Comparison of ENCODE assay signal across 13 mouse cellular contexts in the genomic region with DNA sequence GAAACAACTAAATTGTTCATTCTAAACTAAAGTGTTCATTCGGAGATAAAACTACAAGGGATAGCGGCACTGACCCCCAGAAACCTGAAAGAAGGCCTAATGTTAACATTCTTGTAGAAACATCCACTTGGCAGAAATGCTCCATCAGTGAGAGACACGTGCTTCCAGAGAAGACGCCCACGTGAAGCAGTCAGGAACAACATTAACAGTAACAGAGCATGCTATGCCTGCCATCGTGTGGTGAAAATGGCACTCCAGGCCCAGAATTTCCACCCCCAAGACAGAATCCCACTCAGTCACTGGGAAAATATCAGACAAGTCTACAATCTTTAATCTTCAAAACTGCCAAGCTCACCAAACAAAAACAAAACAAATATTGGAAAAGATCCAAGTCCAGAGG. TPM values are rescaled to one million over a fixed set of nuclear protein-coding genes. Genes with fewer than 3 reads are reported as not detected.
DNase-seq lines count a peak whose midpoint lies in the region; ATAC-seq lines count a peak whose summit lies in the region.
"Had no signal": no experiment of that assay in that cellular context is flagged by ENCODE, and none has a peak within 500 bp of the region (broad histone marks: within the 10 kb centered on the region; RNA-seq: fewer than 3 reads in every experiment).

No protein-coding gene starts in this region.

- no peak overlapping the region for H3K4me2 ChIP-seq in liver, embryonic 12.5 days

- no peaks in the 10 kb centered on the region for H3K9me3 ChIP-seq in liver, embryonic 12.5 days (replicated peaks)

- no peak overlapping the region for H3K4me3 ChIP-seq in liver, embryonic 12.5 days

- peaks cover 9% of the 10 kb centered on the region for H3K27me3 ChIP-seq in liver, embryonic 12.5 days (replicated peaks)

- intact Hi-C loops in left cerebral cortex, postnatal 4 days (cut with DNase I): no loop called here

- no peak for ATAC-seq in liver, embryonic 12.5 days
- ATAC-seq: liver, postnatal 0 days had no signal

- 84% methylated on average over 6 of the region's 6 CpGs for WGBS in liver, embryonic 12.5 days (ENCODE audit: insufficient replicate concordance)

- H3K9ac ChIP-seq in liver, embryonic 12.5 days: no peak overlapping the region
- H3K9ac ChIP-seq: liver, postnatal 0 days had no signal

- peak; percentile 13 to 18 for DNase-seq in cerebellum, postnatal 10 days
- DNase-seq in cerebellum, adult 9-10 months: no peak
- DNase-seq in left cerebral cortex, adult 11 months (ENCODE audit: low spot score): peak; percentile 47
- DNase-seq in left cerebral cortex, postnatal 4 days: no peak
- peak; percentile 30 to 54 for DNase-seq in left cerebral cortex, adult 18-20 months (ENCODE audit: low spot score in 2 of 2)
- peak; percentile 30 for DNase-seq in right cerebral cortex, postnatal 25 days
- no peak for DNase-seq in yolk sac, embryonic 10.5 days (ENCODE audit: low spot score)
- DNase-seq: cerebellum, adult 8-10 months; gastrocnemius, postnatal 14 days; heart, postnatal 14 days; liver, postnatal 0 days; thymus, postnatal 4 days had no signal

- H3K36me3 ChIP-seq in liver, embryonic 12.5 days: peaks cover 37% of the 10 kb centered on the region

- peaks cover 44% of the 10 kb centered on the region for H3K4me1 ChIP-seq in liver, embryonic 12.5 days

- no peak overlapping the region for H3K27ac ChIP-seq in liver, embryonic 12.5 days

RNA-seq across cellular contexts. Expression of a gene that starts 3.2 kb away (rescaled TPM):
- 10 to 100 TPM; 33.9 to 37.2 TPM for total RNA-seq in left cerebral cortex, postnatal 4 days (2021)
- 10 to 100 TPM; 32.7 to 37.1 TPM for total RNA-seq in left cerebral cortex, adult 18-20 months (2021)
- polyA plus RNA-seq in liver, embryonic 12.5 days (2016; fragmentation: Nextera tagmentation; extraction: Ambion mirVana): 38.7 TPM in 2 replicates

Comparison
In these comparisons a context has a peak if more than half of its experiments do, and no peak if none do; other contexts are left out.
1. DNase-seq: peak in cerebellum, postnatal 10 days (2 of 2), left cerebral cortex, adult 11 months (single experiment), left cerebral cortex, adult 18-20 months (2 of 2) and right cerebral cortex, postnatal 25 days (single experiment); none in cerebellum, adult 9-10 months (single experiment), left cerebral cortex, postnatal 4 days (single experiment) and yolk sac, embryonic 10.5 days (single experiment).